Mouse (Mus musculus): ENCODE data around the gene Misp.

DNA sequence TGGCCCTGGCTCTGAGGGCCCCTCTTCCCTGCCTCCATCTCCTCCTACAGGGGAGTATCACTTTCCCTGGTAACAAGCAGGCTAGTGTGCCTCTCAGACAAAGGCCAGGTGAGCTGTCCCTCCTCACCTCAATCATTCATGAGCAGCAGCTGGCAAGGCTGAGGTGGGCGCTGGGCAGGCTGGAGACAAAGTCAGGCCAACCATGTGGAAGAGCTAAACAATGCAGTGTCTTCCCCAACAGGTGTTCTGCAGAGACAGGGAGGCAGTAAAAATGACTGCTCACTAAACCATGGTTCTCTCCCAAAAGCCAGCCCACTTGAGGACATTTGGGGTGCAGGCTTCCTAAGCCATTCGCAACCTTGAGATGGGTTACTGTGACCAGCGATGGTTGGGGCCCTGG, 30.9 kb downstream of the Misp start:
- TF ChIP-seq CTCF (IDR thresholded peaks at IDR 0.05; ENCODE audit: low read depth, low read length): no peak
- TF ChIP-seq POLR2A (IDR thresholded peaks at IDR 0.05; ENCODE audit: extremely low read depth, insufficient read depth, low read length): no peak

Measured in liver, adult 2 months (tissue).